In the genomic region with DNA sequence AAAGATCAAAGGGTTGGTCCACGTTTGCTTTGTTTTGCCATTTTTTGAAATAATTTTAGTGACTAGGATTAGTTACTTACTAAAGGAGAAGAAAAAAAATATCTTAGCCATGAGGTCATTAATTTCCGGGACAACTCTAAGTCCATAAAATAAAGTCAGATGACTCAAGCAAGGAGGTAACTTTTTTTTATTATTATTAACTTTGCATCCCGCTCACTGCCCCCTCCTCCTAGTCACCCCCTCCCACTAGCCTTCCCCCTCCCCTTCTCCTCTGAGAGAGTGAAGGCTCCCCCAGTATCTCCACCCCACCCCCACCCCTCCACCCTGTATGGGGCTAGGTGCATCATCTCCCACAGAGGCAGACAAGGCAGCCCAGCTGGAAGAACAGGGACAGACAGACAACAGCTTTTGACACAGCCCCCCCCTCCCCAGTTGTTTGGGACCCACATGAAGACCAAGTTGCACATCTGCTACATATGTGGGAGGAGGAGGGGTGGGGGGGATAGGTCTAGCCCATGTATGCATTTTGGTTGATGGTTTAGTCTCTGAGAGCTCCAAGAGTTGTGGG, we compare ENCODE assay signal across 10 mouse cellular contexts. TPM values are rescaled to one million over a fixed set of nuclear protein-coding genes. Genes with fewer than 3 reads are reported as not detected.
DNase-seq lines count a peak whose midpoint lies in the region; ATAC-seq and TF ChIP-seq lines count a peak whose summit lies in the region.
"Had no signal": no experiment of that assay in that cellular context is flagged by ENCODE, and none has a peak within 500 bp of the region (broad histone marks: within the 10 kb centered on the region; RNA-seq: fewer than 3 reads in every experiment).

No protein-coding gene starts in this region.

- no peaks in the 10 kb centered on the region for H3K36me3 ChIP-seq in heart, embryonic 13.5 days
- H3K36me3 ChIP-seq in thymus, adult 2 months (ENCODE audit: control insufficient read depth, insufficient read depth, low read length), result no peaks in the 10 kb centered on the region
- no peaks in the 10 kb centered on the region for H3K36me3 ChIP-seq in intestine, embryonic 14.5 days (ENCODE audit: control insufficient read depth, insufficient read depth, low read length)
- H3K36me3 ChIP-seq in stomach, embryonic 16.5 days (ENCODE audit: control insufficient read depth, insufficient read depth, low read length), result no peaks in the 10 kb centered on the region
- H3K36me3 ChIP-seq: neural tube, embryonic 15.5 days had no signal

- H3K4me2 ChIP-seq in heart, embryonic 13.5 days, result peak overlapping the region; percentile 62
- peak overlapping the region; percentile 43; the same call in 1 of the 2 replicates for H3K4me2 ChIP-seq in intestine, embryonic 14.5 days (ENCODE audit: low read length)
- H3K4me2 ChIP-seq in stomach, embryonic 16.5 days (ENCODE audit: low read depth, low read length), result peak overlapping the region; percentile 41
- H3K4me2 ChIP-seq: neural tube, embryonic 15.5 days had no signal

- H3K27me3 ChIP-seq in heart, embryonic 13.5 days (replicated peaks), result no peaks in the 10 kb centered on the region
- no peaks in the 10 kb centered on the region for H3K27me3 ChIP-seq in thymus, adult 2 months (ENCODE audit: control insufficient read depth, insufficient read depth, low read length)
- no peaks in the 10 kb centered on the region for H3K27me3 ChIP-seq in intestine, embryonic 14.5 days (replicated peaks; ENCODE audit: control insufficient read depth, insufficient read depth, low read length)
- no peaks in the 10 kb centered on the region for H3K27me3 ChIP-seq in stomach, embryonic 16.5 days (ENCODE audit: control insufficient read depth, insufficient read depth, low read length)
- H3K27me3 ChIP-seq: neural tube, embryonic 15.5 days had no signal

- no peak overlapping the region; the same call in 1 of the 2 replicates for H3K4me3 ChIP-seq in heart, embryonic 13.5 days
- 0 out of 2 replicates have a peak overlapping the region, but pooled peaks have one; percentile 2 for H3K4me3 ChIP-seq in thymus, adult 2 months (ENCODE audit: control insufficient read depth, insufficient read depth, low read length)
- H3K4me3 ChIP-seq in intestine, embryonic 14.5 days (ENCODE audit: low read depth, low read length), result no peak overlapping the region
- H3K4me3 ChIP-seq in stomach, embryonic 16.5 days (replicated peaks; ENCODE audit: low read length), result 0 out of 2 replicates have a peak overlapping the region, but pooled peaks have one; percentile 22
- H3K4me3 ChIP-seq: neural tube, embryonic 15.5 days had no signal

- no peak for ATAC-seq in heart, embryonic 13.5 days (ENCODE audit: extremely low read depth, insufficient number of reproducible peaks, low FRiP score, low TSS enrichment)
- no peak for ATAC-seq in intestine, embryonic 14.5 days (replicated peaks; ENCODE audit: low FRiP score, low TSS enrichment, low read depth)
- no peak for ATAC-seq in stomach, embryonic 16.5 days (ENCODE audit: insufficient read depth, low FRiP score)

- 38% methylated on average over 3 of the region's 3 CpGs for WGBS in heart, embryonic 13.5 days
- WGBS in thymus, adult 2 months, result 26% methylated on average over 3 of the region's 3 CpGs
- 39% methylated on average over 3 of the region's 3 CpGs for WGBS in intestine, embryonic 14.5 days
- WGBS in stomach, embryonic 16.5 days, result 40% methylated on average over 3 of the region's 3 CpGs

- H3K9me3 ChIP-seq in heart, embryonic 13.5 days, result no peaks in the 10 kb centered on the region
- no peaks in the 10 kb centered on the region for H3K9me3 ChIP-seq in intestine, embryonic 14.5 days (ENCODE audit: control insufficient read depth, low read length)
- no peaks in the 10 kb centered on the region for H3K9me3 ChIP-seq in stomach, embryonic 16.5 days (replicated peaks; ENCODE audit: control insufficient read depth, low read length)
- H3K9me3 ChIP-seq: neural tube, embryonic 15.5 days had no signal

- H3K4me1 ChIP-seq in heart, embryonic 13.5 days, result peaks cover 58% of the 10 kb centered on the region
- H3K4me1 ChIP-seq in thymus, adult 2 months (replicated peaks; ENCODE audit: control insufficient read depth, insufficient read depth, low read length), result peaks cover 58% of the 10 kb centered on the region
- peaks cover 28% of the 10 kb centered on the region for H3K4me1 ChIP-seq in intestine, embryonic 14.5 days (replicated peaks; ENCODE audit: control insufficient read depth, insufficient read depth, low read length)
- peaks cover 44% of the 10 kb centered on the region for H3K4me1 ChIP-seq in stomach, embryonic 16.5 days (ENCODE audit: control insufficient read depth, insufficient read depth, low read length)

- intact Hi-C loops in heart, postnatal 25 days (cut with DNase I), result no loop called here

- peak overlapping the region; percentile 80 for H3K27ac ChIP-seq in heart, embryonic 13.5 days (replicated peaks)
- H3K27ac ChIP-seq in thymus, adult 2 months (ENCODE audit: control insufficient read depth, insufficient read depth, low read length), result no peak overlapping the region; the same call in none of the 2 replicates
- H3K27ac ChIP-seq in intestine, embryonic 14.5 days (ENCODE audit: low read depth), result peak overlapping the region; percentile 69
- H3K27ac ChIP-seq in stomach, embryonic 16.5 days (ENCODE audit: low read length), result peak overlapping the region; percentile 66
- H3K27ac ChIP-seq: neural tube, embryonic 15.5 days had no signal

- TF ChIP-seq POLR2A in thymus, adult 2 months (IDR thresholded peaks at IDR 0.05; ENCODE audit: control insufficient read depth, extremely low read depth, insufficient read depth, low read length, poor library complexity), result no peak

- no peak for DNase-seq in heart, postnatal 25 days (ENCODE audit: low spot score)
- no peak for DNase-seq in thymus, adult 2 months
- no peak for DNase-seq in thymus, adult 18-20 months
- no peak for DNase-seq in intestine, embryonic 14.5 days (ENCODE audit: low spot score)
- DNase-seq in right cerebral cortex, postnatal 14 days, result no peak
- DNase-seq in cerebellum, postnatal 36 days, result no peak
- DNase-seq: gastrocnemius, postnatal 36 days had no signal

- H3K9ac ChIP-seq in heart, embryonic 13.5 days, result peak overlapping the region; percentile 63
- H3K9ac ChIP-seq in intestine, embryonic 14.5 days (ENCODE audit: low read length), result no peak overlapping the region
- H3K9ac ChIP-seq in stomach, embryonic 16.5 days (ENCODE audit: low read length), result no peak overlapping the region
- H3K9ac ChIP-seq: neural tube, embryonic 15.5 days had no signal

- no peak for TF ChIP-seq CTCF in thymus, adult 2 months (IDR thresholded peaks at IDR 0.05; ENCODE audit: borderline replicate concordance, control insufficient read depth, extremely low read depth, insufficient read depth, low read length, poor library complexity)

RNA-seq across cellular contexts. Expression of a gene that starts 15.0 kb away (rescaled TPM):
- polyA plus RNA-seq in heart, embryonic 13.5 days (2015; fragmentation: Nextera tagmentation; extraction: Ambion mirVana), result 8.5 and 10.8 TPM in 2 replicates
- total RNA-seq in heart, postnatal 25 days (2021), result 1 to 10 TPM; 7.6 to 7.9 TPM
- 43.5 and 50.8 TPM in 2 replicates for polyA plus RNA-seq in thymus, adult 2 months (2012; rRNA removed)
- polyA plus RNA-seq in intestine, embryonic 14.5 days (2014; fragmentation: Nextera tagmentation; extraction: Ambion mirVana), result 32.7 and 37.7 TPM in 2 replicates
- 33.1 TPM in 2 replicates for polyA plus RNA-seq in stomach, embryonic 16.5 days (2015; fragmentation: Nextera tagmentation; extraction: Ambion mirVana)

RNA-seq across cellular contexts. Expression of a gene that starts 19.1 kb away (rescaled TPM):
- polyA plus RNA-seq in heart, embryonic 13.5 days (2015; fragmentation: Nextera tagmentation; extraction: Ambion mirVana), result 49.1 and 49.3 TPM in 2 replicates
- 10 to 100 TPM; 87.3 to 90.4 TPM for total RNA-seq in heart, postnatal 25 days (2021)
- polyA plus RNA-seq in thymus, adult 2 months (2012; rRNA removed), result 108 and 113 TPM in 2 replicates
- 42.0 and 44.1 TPM in 2 replicates for polyA plus RNA-seq in intestine, embryonic 14.5 days (2014; fragmentation: Nextera tagmentation; extraction: Ambion mirVana)
- polyA plus RNA-seq in stomach, embryonic 16.5 days (2015; fragmentation: Nextera tagmentation; extraction: Ambion mirVana), result 42.7 and 46.2 TPM in 2 replicates

Comparison
In these comparisons a context has a peak if more than half of its experiments do, and no peak if none do; other contexts are left out.
1. H3K4me3 ChIP-seq: peak in thymus, adult 2 months (single experiment) and stomach, embryonic 16.5 days (single experiment); none in heart, embryonic 13.5 days (single experiment) and intestine, embryonic 14.5 days (single experiment).
2. Peak in every context shown above with its lines, with median percentiles within 50 percentile points of each other: H3K4me2 ChIP-seq.